Comparison of ENCODE assay signal across 19 mouse cellular contexts in the genomic region with DNA sequence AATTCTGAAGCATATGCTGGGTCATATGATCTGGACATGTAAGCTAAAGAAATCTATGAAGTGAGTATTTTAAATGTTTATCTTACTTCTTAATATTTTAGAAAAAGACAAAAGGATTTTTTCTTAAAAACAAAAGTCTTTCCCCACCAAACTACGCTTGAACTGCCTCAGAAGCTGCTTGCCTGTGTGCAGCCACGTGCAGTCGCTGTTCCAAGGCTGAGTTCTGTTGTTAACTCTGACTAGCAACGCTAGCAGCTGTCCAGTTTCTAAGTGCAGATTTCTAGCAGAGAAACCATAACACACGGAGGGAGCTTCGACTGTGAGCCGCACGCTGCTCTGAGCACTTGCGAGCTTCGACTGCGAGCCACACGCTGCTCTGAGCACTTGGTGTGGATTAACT. TPM values are rescaled to one million over a fixed set of nuclear protein-coding genes. Genes with fewer than 3 reads are reported as not detected.
DNase-seq lines count a peak whose midpoint lies in the region; ATAC-seq and TF ChIP-seq lines count a peak whose summit lies in the region.
"Had no signal": no experiment of that assay in that cellular context is flagged by ENCODE, and none has a peak within 500 bp of the region (broad histone marks: within the 10 kb centered on the region; RNA-seq: fewer than 3 reads in every experiment).

No protein-coding gene starts in this region.

- no peak overlapping the region for H3K4me2 ChIP-seq in midbrain, postnatal 0 days (ENCODE audit: low read depth, low read length, poor library complexity, severe bottlenecking)
- H3K4me2 ChIP-seq in midbrain, embryonic 15.5 days: no peak overlapping the region
- H3K4me2 ChIP-seq: limb, embryonic 12.5 days; stomach, embryonic 15.5 days had no signal

- peak overlapping the region; percentile 49; the same call in 1 of the 2 replicates for H3K27ac ChIP-seq in layer of hippocampus, adult 2 months
- no peak overlapping the region for H3K27ac ChIP-seq in midbrain, postnatal 0 days (ENCODE audit: low read depth, low read length)
- no peak overlapping the region for H3K27ac ChIP-seq in midbrain, embryonic 15.5 days
- H3K27ac ChIP-seq: limb, embryonic 12.5 days; liver, embryonic 14.5 days; midbrain, embryonic 10.5 days; stomach, embryonic 15.5 days had no signal

- DNase-seq in heart, adult 11 months: peak; percentile 39
- no peak for DNase-seq in heart, adult 18-20 months
- DNase-seq in layer of hippocampus, adult 2 months (ENCODE audit: low spot score in 2 of 2): peak in 1 of 2 experiments; percentile 23
- DNase-seq in layer of hippocampus, adult 9-10 months (ENCODE audit: low spot score): no peak
- peak; percentile 22 for DNase-seq in midbrain, postnatal 0 days (ENCODE audit: low spot score)
- DNase-seq in right cerebral cortex, postnatal 25 days: peak; percentile 14
- no peak for DNase-seq in neural tube, embryonic 10.5 days (ENCODE audit: extremely low spot score, low spot score)
- DNase-seq: cerebellum, adult 9-10 months; embryo, embryonic 11 days; gastrocnemius, postnatal 36 days; kidney, postnatal 14 days; lung, postnatal 36 days; thymus, postnatal 14 days had no signal

- TF ChIP-seq CTCF in layer of hippocampus, adult 2 months (conservative IDR thresholded peaks at IDR 0.05): peak; percentile 65
- peak; percentile 37 for TF ChIP-seq CTCF in midbrain, postnatal 0 days (IDR thresholded peaks at IDR 0.05)

- no peak overlapping the region for H3K9ac ChIP-seq in midbrain, postnatal 0 days (replicated peaks; ENCODE audit: low read length, poor library complexity, severe bottlenecking)
- H3K9ac ChIP-seq in midbrain, embryonic 15.5 days: no peak overlapping the region
- H3K9ac ChIP-seq: limb, embryonic 12.5 days; liver, embryonic 14.5 days; stomach, embryonic 15.5 days had no signal

- no peak overlapping the region for H3K4me3 ChIP-seq in layer of hippocampus, adult 2 months
- H3K4me3 ChIP-seq in midbrain, postnatal 0 days (ENCODE audit: low read depth, low read length): no peak overlapping the region
- H3K4me3 ChIP-seq in midbrain, embryonic 15.5 days: no peak overlapping the region
- H3K4me3 ChIP-seq: limb, embryonic 12.5 days; midbrain, embryonic 10.5 days; stomach, embryonic 15.5 days had no signal

- no peak for ATAC-seq in midbrain, postnatal 0 days (ENCODE audit: low FRiP score)
- ATAC-seq in midbrain, embryonic 15.5 days (replicated peaks): no peak
- ATAC-seq: inflammation-experienced regulatory T-cells, adult 6 months had no signal

- no peaks in the 10 kb centered on the region for H3K4me1 ChIP-seq in midbrain, postnatal 0 days (ENCODE audit: insufficient read depth, low read length)
- peaks cover 5% of the 10 kb centered on the region; the same call in 1 of the 2 replicates for H3K4me1 ChIP-seq in midbrain, embryonic 15.5 days
- H3K4me1 ChIP-seq: limb, embryonic 12.5 days; stomach, embryonic 15.5 days had no signal

- WGBS in midbrain, postnatal 0 days: 67% methylated on average over 12 of the region's 12 CpGs
- WGBS in midbrain, embryonic 15.5 days: 68% methylated on average over 12 of the region's 12 CpGs

- H3K27me3 ChIP-seq in midbrain, postnatal 0 days (ENCODE audit: insufficient read depth, low read length): no peaks in the 10 kb centered on the region
- H3K27me3 ChIP-seq in midbrain, embryonic 15.5 days (replicated peaks): no peaks in the 10 kb centered on the region
- H3K27me3 ChIP-seq: limb, embryonic 12.5 days; stomach, embryonic 15.5 days had no signal

- H3K36me3 ChIP-seq in midbrain, postnatal 0 days (ENCODE audit: insufficient read depth, low read length): no peaks in the 10 kb centered on the region
- H3K36me3 ChIP-seq in midbrain, embryonic 15.5 days (replicated peaks): no peaks in the 10 kb centered on the region
- H3K36me3 ChIP-seq: limb, embryonic 12.5 days; midbrain, embryonic 10.5 days; stomach, embryonic 15.5 days had no signal

- H3K9me3 ChIP-seq in midbrain, postnatal 0 days (ENCODE audit: low read length): no peaks in the 10 kb centered on the region
- H3K9me3 ChIP-seq in midbrain, embryonic 15.5 days: no peaks in the 10 kb centered on the region
- H3K9me3 ChIP-seq: limb, embryonic 12.5 days; midbrain, embryonic 10.5 days; stomach, embryonic 15.5 days had no signal

RNA-seq across cellular contexts. Expression of a gene that starts 55.1 kb away (rescaled TPM):
- total RNA-seq in heart, adult 18-20 months (2021): 10 to 100 TPM; 10.1 to 10.3 TPM
- 1 to 10 TPM; 6.2 to 8.0 TPM for total RNA-seq in layer of hippocampus, adult 2 months (2021)
- 2.5 and 3.0 TPM in 2 replicates for total RNA-seq in midbrain, postnatal 0 days (2014; rRNA removed)
- 1.4 and 1.8 TPM in 2 replicates for polyA plus RNA-seq in midbrain, postnatal 0 days (2015; fragmentation: Nextera tagmentation; extraction: Ambion mirVana)
- polyA plus RNA-seq in midbrain, embryonic 15.5 days (2015; fragmentation: Nextera tagmentation; extraction: Ambion mirVana): 2.3 and 2.7 TPM in 2 replicates

Comparison
In these comparisons a context has a peak if more than half of its experiments do, and no peak if none do; other contexts are left out.
1. DNase-seq: peak in heart, adult 11 months (single experiment), midbrain, postnatal 0 days (single experiment) and right cerebral cortex, postnatal 25 days (single experiment); none in heart, adult 18-20 months (0 of 2), layer of hippocampus, adult 9-10 months (single experiment) and neural tube, embryonic 10.5 days (single experiment).